Mouse (Mus musculus) spleen, adult 10 weeks (tissue): ENCODE measurements around the gene Cep135. TPM values are rescaled to one million over a fixed set of nuclear protein-coding genes. Genes with fewer than 3 reads are reported as not detected.

ENCODE experiments used
- polyA plus RNA-seq: library from polyadenylated mRNA; stranded (reverse); fragments of 350-450 nt; fragmentation: Illumina TruSeq; extraction: RNeasy Lipid Tissue Mini Kit (QIAGEN cat#74804); gene quantifications from one replicate; pipeline ENCODE4 v1.2.3, GENCODE M21; 2015; ENCODE audit warnings: low replicate concordance; ENCODE audit not compliant: insufficient read depth

The Cep135 gene
- 19.0 TPM for polyA plus RNA-seq

DNA sequence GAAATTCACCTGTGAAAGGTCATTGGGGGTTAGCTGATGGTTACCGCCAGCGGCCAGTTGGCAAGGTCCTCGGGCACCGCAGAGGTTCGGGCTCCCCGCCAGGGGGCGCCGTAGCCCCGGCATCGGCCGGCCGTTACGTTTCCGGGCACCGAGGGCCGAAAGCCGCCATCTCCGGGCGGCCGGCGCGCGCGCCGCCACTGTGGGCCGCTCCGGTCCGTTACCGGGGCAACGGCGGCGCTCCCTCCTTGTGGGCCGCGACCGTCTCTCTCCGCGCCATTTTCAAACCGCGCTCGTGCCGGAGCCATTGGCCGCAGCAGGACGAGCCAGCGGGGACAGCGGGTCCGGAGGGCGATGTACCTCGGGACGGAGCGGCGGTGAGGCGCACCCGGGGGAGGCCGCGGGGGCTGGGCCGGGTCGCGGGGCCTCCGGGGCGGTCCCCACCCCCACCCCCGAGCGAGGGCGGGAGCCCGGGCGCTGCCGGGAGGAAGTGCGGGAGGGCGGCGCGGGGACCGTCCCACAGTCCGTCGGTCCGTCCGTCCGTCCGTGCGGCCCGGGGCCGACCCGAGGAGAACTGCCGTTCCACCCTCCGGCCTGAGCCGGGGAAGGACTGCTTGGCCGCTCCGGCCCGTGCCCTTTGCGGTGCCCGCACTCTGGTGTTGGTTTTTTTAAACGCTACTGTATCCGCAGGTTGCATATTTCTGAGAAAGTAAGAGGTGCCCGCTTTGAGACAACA lies at the start of gene Cep135:
Gene Cep135 (plus strand): TSS at position 148 of the 733 bp plus-strand sequence.

DNA sequence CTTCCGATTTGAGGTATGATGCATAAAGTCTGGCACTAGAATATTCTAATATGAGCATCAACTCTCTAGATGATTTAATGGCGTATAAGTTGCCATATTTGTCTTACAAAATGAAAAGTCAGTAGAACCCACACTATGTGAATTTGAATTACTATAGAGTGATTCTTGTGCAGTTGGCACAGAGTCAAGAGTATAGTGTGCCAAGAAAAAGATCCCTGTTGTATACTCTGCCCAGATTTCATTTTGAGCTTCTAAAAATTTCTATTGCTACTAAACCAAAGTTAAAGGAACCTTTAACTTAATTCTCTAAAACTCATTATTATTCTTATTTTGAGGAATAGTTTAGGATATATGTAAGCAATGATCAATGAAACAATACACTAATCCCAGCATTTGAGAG lies 67.7 kb downstream of the Cep135 start, which contains the start of gene C530008M17Rik:
Gene C530008M17Rik (plus strand): TSS at position 301 of the 400 bp plus-strand sequence.

Other genes with a start within 250 kb of the Cep135 start
- not detected for gene Nmu, start 224.9 kb upstream of the Cep135 start, polyA plus RNA-seq
- gene Gm7271, start 104.7 kb upstream of the Cep135 start, polyA plus RNA-seq, result not detected
- gene Exoc1, start 59.4 kb upstream of the Cep135 start, polyA plus RNA-seq, result 85.2 TPM
- 1.2 TPM for gene C530008M17Rik, start 67.8 kb downstream of the Cep135 start, polyA plus RNA-seq